Mouse (Mus musculus): Measurements from ENCODE around the gene Pef1.

Pef1 gene

DNA sequence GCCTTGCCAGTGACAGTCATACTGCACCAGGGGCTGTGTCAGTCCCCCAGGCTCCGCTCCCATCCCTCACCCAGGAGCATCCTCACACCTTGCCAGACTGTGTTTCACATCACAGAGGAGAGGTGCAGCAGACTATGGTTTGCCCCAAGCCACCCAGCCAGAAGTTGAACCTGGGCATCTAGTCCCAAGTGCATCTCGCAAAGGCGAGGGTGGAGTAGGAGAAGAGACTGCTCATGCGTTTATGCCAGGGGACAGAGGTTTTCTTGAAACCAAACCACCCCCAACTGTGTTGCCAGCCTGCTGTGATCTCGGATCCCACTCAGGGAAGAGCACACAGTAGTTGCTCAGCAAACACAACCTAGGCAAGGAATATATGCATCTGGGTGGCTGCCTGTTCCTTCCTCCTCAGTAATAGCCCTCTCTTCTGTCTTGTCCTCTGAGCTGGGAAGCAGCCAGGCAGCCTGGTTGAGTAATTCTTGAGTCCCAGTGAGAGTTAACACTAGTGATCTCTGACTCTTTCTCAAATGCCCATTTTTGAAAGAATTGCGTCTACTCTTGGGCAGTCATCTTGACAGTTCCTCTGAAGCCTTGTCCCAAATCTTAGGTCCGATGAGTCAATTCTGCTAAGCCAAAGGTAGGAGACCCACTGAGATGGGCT, 29.2 kb downstream of the Pef1 start:
- in situ Hi-C loops (cut with MboI, MseI): no loop called here

DNA sequence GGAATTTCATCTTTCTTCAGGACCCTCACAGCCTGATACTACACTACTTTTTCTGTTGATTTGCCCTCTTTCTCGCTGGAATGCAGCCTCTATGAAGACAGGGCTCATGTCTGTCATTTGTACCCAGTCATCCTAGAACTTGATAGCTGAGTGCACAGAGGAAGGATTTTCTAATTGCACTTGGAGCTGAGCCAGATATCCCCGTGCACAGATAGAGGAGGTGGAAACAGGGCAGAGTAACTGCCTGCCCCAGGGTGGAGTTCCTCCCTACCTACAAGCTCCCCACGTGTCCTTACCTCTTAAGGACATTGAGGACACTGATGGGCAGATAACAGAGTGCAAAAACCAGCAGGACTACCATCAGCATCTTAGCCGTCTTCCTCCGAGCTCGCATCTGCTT, 31.0 kb downstream of the Pef1 start:
- in situ Hi-C loops (cut with MboI, MseI): no loop called here

DNA sequence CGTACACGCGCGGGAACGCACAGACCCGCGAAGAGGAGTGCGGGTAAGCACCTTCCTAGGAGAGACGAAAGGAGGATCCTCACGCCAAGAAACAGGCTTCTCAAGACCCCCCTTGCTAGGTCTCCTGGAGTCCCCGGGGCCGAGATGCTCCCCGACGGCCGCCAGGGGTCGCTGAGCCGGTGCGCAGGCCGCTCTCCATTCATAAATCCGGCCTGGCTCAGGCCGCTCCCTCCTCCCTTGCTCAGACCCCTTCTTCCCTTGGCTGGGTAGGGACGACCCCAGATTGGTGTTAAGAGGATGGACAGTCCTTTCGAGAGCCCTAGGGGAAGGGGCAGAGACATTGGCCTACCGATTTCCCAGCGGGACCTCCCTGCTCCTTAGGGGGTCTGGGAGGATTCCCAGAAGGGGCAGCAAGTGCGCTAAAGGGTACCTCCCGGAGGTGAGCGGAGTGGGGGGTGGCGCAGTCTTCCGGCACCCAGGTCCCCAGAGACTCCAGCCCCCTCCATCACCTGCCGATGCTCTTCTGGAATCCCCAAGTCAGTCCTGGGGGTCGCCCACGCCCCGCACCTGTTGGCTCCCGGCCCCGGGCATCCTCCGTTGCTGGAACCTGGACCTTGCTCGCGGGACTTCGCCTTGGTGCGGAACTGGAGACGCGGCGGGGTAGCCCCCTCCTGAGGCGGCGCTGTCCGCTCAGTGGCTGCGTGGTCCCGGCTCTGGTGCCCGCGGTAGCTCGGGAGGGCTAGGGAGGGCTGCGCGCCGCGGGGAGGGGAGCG, 36.3 kb downstream of the Pef1 start:
- in situ Hi-C loops (cut with MboI, MseI): no loop called here

DNA sequence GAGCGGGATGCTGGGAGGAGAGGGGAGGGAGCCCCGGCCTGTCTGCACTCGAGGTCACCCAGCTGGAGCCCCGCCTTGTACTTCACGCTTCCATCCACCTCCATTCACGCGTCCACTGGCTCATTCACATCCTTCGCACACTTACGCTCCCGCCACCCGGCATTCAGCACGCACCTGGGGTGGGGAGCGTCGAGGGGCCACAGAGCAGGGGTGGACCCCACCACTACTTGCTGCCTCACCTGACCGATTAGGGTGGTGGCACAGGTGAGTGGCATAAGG, 36.8 kb downstream of the Pef1 start, which contains the start of gene Hcrtr1:
Gene Hcrtr1 (minus strand): TSS at position 146 of the 279 bp plus-strand sequence.
- in situ Hi-C loops (cut with MboI, MseI): no loop called here

DNA sequence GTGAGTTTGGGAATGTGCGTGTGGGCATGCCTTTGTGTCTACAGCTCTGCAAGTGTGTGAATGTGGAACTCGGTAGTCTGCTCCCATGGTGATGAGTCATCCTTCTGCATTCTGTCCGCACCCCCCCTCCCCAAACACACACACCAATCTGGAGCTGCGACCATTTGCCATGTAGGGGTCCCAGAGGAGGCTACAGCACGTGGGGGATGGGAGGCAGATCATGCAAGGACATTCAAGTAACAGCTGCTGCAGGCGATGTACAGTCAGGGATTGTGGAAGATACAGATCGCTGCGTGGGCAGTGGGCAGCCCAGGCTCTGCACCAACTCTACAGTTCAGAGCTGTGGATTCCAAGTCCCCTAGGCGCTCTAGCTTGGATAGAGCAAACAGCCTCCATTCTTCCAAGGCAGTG, 38.6 kb downstream of the Pef1 start:
- in situ Hi-C loops (cut with MboI, MseI): no loop called here

DNA sequence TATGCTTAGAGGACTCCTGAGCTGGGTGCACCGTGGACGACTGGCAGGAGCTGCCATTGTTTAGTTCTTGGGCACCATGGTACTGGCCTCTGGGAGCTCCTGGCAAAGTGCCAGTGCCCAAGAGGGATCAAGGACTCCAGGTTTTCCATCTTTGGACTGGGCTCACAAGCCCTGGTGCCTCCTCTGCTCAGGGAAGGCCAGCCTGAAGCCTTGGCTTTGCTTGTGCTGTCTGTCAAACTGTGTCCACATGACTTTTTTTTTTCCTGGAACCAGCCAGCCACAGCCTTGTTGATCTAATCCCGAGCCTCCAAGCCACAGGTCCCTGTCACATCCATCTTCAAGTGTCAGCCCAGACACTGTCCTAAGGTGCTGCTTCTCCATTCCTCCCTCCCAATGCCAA, 39.4 kb downstream of the Pef1 start:
- in situ Hi-C loops (cut with MboI, MseI): no loop called here

DNA sequence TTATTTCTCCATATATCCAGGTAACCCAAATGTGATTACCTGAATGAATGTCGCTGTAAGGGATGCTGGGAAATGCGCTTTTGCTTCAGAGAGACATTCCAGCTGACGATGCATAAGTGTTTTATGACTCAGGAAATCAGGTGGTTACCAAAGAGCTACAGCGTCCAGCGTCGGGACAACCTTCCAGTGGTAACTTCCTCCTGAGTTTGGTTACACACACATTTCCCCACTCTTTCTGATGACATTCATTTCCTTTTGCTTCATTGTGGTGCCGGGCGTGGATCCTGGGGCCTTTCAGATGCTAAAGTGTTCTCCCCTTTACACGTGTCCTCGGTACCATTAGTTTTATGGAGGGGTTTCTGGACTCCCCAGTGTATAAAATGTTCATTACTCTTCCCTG, 46.0 kb downstream of the Pef1 start:
- in situ Hi-C loops (cut with MboI, MseI): no loop called here

DNA sequence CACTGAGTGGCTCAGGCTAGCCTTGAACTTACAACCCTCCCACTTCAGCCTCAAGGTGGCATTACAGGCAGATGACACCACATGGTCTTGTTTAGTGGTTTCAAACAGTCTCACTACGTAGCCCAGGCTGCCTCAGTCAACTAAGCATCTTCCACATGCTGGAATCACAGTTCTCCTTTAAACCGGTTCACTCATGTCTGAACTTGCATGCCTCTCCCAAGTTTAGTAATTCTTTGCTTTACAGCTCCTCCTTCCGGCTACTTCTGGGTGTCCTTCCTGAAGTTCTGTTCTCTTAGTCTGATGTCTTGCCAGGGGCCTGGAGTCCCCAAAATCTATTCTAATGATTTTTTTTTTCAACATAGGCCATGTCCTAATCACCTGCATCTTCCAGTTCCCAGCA, 51.9 kb downstream of the Pef1 start:
- in situ Hi-C loops (cut with MboI, MseI): no loop called here

DNA sequence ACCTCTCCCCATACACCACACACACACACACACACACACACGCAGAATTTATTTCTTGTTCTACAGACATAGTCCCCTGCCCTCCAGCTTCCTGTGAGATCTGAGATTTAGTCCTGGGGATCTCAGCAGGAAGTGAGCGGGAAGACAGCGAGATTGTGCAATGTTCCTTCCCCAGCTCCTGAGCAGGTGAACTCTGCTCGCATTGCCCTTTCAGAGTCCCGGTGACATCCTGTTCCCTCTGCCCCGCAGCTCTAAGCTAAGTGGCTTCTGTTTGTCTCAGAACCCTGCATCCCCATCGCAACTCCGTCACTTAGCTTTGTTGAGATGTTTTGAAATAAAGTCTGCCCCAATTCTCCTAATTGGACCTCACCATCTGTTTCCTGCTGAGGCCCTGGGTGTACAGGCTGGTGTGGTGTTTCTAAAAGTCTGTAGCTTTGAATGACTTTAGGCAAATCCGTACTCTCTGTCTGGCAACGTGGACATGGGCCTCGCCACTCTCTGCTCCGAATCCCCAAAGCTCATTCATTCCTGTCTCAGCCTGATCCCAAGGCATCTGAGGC, 54.5 kb downstream of the Pef1 start:
- in situ Hi-C loops (cut with MboI, MseI): loop anchor here in 1 of 2 experiments (5.0 kb wide), 1 partner anchor 1650 kb away; no protein-coding TSS in a partner anchor

DNA sequence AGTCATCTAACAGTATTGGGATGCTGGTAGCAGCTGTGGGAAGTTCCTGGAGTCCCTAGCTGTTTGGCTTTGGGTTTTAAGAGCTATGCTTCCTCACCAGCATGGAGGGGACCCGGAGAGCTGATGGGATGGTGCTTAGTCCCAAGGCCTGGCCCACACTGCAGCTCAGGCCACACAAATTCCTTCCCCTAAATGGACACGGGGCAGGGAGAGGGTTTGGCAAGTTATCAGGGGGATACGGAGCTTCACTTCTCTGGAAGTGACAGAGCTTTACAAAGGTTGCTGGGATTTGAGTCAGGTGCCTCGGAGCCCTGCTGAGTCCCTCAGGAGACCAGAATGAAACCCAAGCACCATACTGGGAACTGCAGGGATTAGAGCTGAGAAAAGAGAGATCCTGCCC, 59.0 kb downstream of the Pef1 start:
- in situ Hi-C loops (cut with MboI, MseI): no loop called here

DNA sequence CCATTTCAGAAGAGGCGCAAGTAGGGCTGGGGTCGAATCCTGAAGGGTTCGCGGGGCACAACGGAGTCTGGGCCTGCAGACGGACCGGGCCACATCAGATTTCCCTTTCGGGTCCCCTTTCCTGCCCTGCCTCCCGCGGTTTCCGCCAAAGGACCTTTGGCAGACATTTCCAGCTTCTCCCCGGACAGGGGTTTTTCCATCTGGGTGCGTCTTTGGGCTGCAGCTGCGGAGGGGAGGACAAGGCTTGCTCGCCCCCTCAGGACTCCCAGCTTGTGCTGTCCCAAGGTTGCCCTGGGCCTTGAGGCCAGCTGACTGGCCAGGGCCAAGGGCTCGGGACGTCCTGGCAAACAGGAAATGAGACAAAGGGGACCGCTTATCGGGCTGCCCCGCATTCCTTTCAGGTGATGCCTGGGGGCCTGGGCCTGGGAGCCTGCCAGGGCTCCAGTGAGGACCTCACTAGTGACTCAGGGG, 61.1 kb downstream of the Pef1 start:
- in situ Hi-C loops (cut with MboI, MseI): no loop called here

DNA sequence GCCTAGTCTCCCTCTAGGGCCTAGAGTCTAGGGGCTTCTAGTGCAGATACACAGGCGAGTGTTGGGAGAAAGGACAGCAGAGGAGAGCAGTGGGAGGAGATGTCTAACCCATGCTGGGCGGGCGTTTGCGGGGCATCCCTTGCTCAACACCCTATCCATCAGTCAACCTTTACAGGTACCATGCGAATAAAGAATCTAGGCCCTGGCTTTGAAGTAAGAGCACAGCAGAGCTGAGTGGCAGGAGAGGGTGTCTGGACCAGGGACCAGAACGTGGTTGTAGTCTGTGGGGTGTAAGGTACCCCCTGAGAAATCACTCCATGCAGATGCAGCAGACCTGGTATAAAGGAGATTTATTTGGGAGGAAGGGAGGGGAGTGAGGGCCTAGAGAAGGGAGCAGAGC, 61.8 kb downstream of the Pef1 start:
- in situ Hi-C loops (cut with MboI, MseI): no loop called here

DNA sequence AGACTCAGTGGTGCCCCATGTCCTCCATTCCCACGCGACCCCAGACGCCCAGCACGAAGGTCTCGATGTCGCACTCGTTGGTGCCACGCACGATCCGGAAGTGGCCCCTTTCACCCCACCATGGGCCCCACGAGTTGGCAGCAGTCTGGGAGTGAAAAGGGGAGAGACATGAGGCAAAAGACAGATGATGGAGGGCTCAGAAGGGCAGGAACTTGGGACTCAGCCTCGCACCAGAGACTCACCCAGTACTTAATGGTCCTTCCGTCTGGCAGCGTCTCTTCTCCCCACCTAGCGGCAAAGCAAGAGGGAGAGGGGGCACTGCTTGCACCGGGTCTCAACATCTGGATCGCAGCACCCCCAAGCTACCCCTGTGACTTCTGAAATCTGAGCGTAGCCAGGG, 63.7 kb downstream of the Pef1 start:
- in situ Hi-C loops (cut with MboI, MseI): no loop called here

DNA sequence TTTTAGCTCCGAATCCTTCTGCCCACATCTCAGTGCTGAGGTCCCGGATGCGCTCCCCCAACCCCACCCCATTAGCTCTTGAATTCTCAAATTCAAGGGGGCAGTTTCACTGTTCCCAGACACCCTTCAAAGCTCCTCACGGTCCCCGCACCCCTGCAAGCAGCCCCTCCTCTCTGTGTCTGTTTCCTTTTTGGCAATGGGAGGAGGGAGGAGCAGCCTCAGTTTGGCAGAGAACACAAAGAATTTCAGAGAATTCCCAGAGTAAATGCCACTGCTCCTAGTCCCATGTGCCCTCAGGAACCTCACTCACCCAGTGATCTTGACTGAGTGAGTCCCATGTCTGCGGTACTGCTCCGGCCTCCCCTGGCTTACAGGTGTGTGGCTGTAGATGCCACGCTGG, 64.2 kb downstream of the Pef1 start:
- in situ Hi-C loops (cut with MboI, MseI): no loop called here

DNA sequence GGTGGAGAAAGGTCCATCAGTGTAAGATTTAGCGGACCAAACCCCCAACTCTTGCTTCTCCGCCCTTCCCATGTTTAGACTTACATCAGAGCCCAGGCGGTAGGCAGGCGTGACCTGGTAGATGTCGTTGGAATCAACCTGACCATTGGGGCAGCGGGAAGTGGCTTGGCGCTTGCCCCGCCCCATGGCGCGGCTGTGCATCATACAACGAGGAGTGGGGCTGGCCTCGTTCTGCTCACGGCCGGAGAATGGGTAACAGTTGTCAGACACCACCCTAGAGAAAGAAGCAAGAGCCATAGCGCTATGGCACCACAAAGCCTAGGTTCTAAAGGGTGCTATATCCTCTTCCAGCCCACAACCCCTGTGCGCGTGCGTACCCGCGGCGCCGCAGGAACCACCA, 65.0 kb downstream of the Pef1 start:
- in situ Hi-C loops (cut with MboI, MseI): no loop called here

DNA sequence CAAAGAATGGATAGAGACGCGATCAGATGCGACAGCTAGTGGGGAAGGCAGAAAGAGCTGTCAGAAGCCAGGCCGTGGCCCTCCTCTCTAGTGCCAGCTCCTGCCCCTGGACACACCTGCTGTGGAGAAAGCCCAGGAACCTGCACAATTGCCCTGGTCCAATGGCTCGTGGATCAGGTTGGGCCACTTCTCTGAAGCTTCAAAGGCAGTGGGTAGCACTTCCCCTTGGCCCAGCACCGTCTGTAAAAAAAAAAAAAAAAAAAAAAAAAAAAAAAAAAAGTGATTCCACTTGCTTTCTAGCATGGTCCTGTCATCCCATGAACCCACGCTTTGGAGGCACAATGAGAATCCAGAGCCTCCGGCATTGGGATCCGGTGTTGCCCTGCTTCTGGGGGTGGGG, 65.5 kb downstream of the Pef1 start:
- in situ Hi-C loops (cut with MboI, MseI): no loop called here

DNA sequence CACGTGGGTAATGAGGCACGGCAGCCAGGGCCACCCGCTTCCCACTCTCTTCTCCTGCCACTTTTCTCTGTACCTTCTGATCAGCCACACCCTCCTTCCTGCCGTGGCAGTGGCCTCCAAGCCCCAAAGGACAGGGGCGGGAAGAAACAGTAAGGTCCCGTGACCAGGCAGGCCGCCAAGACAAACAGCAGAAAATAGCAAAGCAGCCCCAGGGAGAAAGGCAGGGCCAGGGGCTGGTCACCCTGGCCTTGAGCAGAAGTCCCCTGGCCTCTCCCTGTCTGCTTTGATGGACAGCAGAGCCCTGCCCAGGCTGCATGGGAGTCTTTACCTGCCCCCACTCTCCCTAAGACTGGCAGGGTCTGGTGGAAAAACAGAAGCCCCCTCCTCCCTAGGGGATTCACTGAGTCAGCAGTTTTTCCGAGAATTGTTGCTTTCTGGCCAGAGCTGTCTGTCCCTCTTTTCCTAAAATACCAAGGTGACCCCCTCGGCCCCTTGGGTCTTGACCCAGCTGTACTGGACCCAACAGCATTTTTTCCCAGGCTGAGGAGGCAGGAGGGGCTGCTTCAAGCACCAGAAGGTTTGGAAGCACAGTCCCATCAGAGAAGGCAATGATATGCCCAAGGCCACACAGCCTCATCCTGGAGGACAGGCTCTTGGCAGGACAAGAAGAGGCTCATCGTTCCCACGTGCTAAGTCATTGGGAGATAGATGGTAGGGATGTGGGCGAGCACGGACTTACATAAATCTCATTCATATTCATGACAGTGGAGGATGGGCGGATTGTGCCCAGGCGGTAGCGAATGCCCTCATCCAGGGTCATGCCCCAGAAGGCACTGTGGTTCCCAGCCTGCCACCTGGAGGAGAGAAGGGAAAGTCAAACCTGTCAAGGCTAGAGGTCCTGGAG, 66.2 kb downstream of the Pef1 start:
- in situ Hi-C loops (cut with MboI, MseI): no loop called here

DNA sequence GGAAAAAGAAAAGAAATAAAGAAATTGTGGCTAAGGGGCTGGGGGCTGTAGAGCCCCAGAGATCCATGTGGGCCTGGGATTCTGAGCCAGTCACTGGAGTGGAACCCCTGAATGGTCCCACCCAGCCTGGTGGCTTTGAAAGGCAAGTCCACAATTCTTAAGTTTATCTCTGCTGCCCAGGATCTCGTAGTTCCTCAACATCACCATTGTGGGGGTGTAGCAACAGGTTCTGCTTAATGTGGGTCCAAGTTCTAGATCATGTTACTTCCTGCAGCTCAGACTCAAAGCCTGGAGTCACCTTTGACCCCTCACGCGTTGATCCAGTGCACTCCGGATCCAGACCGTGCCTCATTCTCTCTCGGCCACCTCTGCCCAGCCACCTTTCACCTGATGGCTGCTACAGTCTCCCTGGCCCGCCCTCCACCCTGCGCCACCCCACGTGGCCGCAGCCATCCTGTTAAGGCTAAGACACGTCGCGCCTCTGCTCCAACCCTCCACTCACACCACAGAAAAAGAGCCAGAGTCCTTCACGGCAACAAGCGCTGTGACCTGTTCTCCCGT, 67.1 kb downstream of the Pef1 start:
- in situ Hi-C loops (cut with MboI, MseI): no loop called here

DNA sequence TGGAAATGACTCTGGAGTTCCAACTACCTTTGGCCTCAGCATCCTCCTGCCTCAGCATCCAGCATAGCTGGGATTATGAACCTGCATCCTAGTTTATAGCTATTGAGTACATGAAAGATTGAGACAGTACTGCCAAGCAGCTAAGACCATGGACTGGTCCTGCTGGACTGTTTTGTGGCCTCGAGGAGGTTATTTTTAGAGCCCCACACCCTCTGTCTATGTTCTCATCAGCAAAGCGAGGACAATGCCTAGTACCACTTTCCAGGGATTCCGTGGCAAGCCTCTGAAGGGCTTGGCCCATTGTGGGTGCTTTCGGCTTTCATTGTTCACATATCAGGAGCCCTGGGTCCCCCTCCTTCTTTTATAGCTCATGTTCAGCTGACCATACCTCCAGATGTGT, 68.0 kb downstream of the Pef1 start:
- in situ Hi-C loops (cut with MboI, MseI): no loop called here

DNA sequence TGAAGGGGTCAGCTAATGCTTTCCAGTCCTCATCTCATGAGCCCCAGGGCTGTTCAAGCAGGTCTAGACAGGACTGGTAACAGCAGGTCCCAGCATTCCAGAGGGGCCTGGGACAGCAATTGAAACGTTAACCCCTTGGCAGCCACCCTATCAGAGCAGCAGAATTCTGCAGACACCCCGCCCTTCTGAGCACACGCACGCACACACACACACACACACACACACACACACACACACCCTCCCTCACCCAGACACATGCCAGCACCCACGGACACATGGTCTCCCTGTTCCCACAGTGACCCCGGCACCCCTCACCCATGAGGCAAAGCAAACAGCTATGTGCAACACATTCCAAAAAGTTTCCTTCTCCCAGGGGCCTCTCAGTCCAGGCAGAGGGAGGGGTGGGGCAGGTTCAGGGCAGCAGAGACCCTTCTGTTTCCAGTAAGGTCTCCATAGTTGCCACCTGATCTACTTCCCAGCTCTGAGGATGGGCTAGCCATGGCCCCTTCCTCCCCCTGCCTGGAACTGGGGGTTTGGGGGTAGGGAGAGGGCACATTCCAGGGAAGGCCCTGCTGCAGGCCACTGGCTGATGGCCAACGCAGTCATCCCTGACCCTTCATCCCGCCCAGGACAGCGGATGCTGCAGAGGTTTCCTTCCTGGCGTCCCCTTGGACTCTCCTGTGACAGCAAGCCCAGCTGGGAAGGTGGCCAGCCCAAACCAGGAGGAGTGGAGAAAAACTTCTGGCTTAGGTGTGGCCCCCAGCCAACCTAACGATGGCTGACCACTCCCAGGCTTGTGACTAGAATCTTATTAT, 69.8 kb downstream of the Pef1 start:
- in situ Hi-C loops (cut with MboI, MseI): no loop called here

All from T-helper 17 cell (primary cell).